ENCODE assay signal across 21 mouse cellular contexts in genomic region chr4:4437559-4437958, GRCm38 (mm10).
A peak's percentile ranks its signal among the peaks of the same experiment; 100 is the strongest.
DNase-seq lines count a peak whose midpoint lies in the region; TF ChIP-seq lines count a peak whose summit lies in the region.
"Had no signal": no experiment of that assay in that cellular context is flagged by ENCODE, and none has a peak within 500 bp of the region (broad histone marks: within the 10 kb centered on the region; RNA-seq: fewer than 3 reads in every experiment).

No protein-coding gene starts in this region.

- DNase-seq in ES-CJ7 (ENCODE audit: low read depth, low spot score) (peak; percentile 30), ES-E14 (ENCODE audit: low read depth, low spot score) (peak; percentile 21), ZHBTc4 (ENCODE audit: low read depth, low spot score) (peak; percentile 39)
- DNase-seq in frontal cortex, postnatal 36 days (ENCODE audit: low spot score in 2 of 2), result no peak
- DNase-seq in ovary, postnatal 10 days (ENCODE audit: low spot score), result no peak
- no peak for DNase-seq in ovary, postnatal 14 days (ENCODE audit: low spot score)
- DNase-seq: adrenal gland, adult 2 months; adrenal gland, postnatal 10 days; adrenal gland, postnatal 25 days; cerebellum, adult 11 months; cerebellum, adult 18-20 months; cerebellum, adult 8-10 months; cerebellum, adult 9-11 months; cerebellum, postnatal 14 days; cerebellum, postnatal 36 days; embryo, embryonic 11 days had no signal

- in situ Hi-C loops in ES-E14 (cut with MboI; ENCODE audit: low sequenced_read_pairs in 2 of 2, unreplicated experiment in 2 of 2), result no loop called here

- H3K27ac ChIP-seq in ES-E14 (ENCODE audit: insufficient read depth, low read depth, low read length, poor library complexity, severe bottlenecking), result no peak overlapping the region
- H3K27ac ChIP-seq: embryonic facial prominence, embryonic 13.5 days; embryonic facial prominence, embryonic 15.5 days; forebrain, embryonic 10.5 days; forebrain, embryonic 12.5 days had no signal

- no peaks in the 10 kb centered on the region for H3K36me3 ChIP-seq in ES-E14 (ENCODE audit: control insufficient read depth, insufficient read depth, low read length, poor library complexity, severe bottlenecking)
- H3K36me3 ChIP-seq: embryonic facial prominence, embryonic 13.5 days; embryonic facial prominence, embryonic 15.5 days; forebrain, embryonic 10.5 days; forebrain, embryonic 12.5 days had no signal

- no peak overlapping the region for H3K4me3 ChIP-seq in ES-E14 (ENCODE audit: insufficient read depth in 1 of 2, low read depth in 1 of 2, low read length in 2 of 2, poor library complexity in 1 of 2, severe bottlenecking in 1 of 2)
- H3K4me3 ChIP-seq: embryonic facial prominence, embryonic 13.5 days; embryonic facial prominence, embryonic 15.5 days; erythroblast, embryonic 14.5 days; forebrain, embryonic 10.5 days; forebrain, embryonic 12.5 days had no signal

- no peak overlapping the region for H3K9ac ChIP-seq in ES-E14 (ENCODE audit: insufficient read depth, low read depth, low read length, poor library complexity, severe bottlenecking)
- H3K9ac ChIP-seq: embryonic facial prominence, embryonic 13.5 days; embryonic facial prominence, embryonic 15.5 days; forebrain, embryonic 12.5 days had no signal

- H3K4me1 ChIP-seq in ES-E14 (ENCODE audit: control insufficient read depth in 2 of 2, insufficient read depth in 2 of 2, low read length in 2 of 2, poor library complexity in 1 of 2), result 0 out of 4 replicates have a peak, but pooled peaks cover 0 to 2% of the 10 kb centered on the region in 2 experiments
- H3K4me1 ChIP-seq: embryonic facial prominence, embryonic 15.5 days; forebrain, embryonic 10.5 days; forebrain, embryonic 12.5 days had no signal

- no peaks in the 10 kb centered on the region for H3K9me3 ChIP-seq in ES-E14 (ENCODE audit: control insufficient read depth, insufficient read depth, low read depth, low read length)
- H3K9me3 ChIP-seq: embryonic facial prominence, embryonic 13.5 days; embryonic facial prominence, embryonic 15.5 days; forebrain, embryonic 10.5 days; forebrain, embryonic 12.5 days had no signal

TF ChIP-seq in ES-E14, 5 proteins besides CTCF, POLR2A, EP300 and RAD21:
- TF ChIP-seq MAFK (IDR thresholded peaks at IDR 0.05; ENCODE audit: insufficient read depth, low read depth, low read length), result no peak
- no peak for TF ChIP-seq ZNF384 (IDR thresholded peaks at IDR 0.05; ENCODE audit: low read depth, low read length)
- no peak for TF ChIP-seq CHD2 (IDR thresholded peaks at IDR 0.05; ENCODE audit: low read depth, low read length)
- TF ChIP-seq HCFC1 (IDR thresholded peaks at IDR 0.05; ENCODE audit: borderline replicate concordance, insufficient read depth, low read length), result no peak
- no peak for TF ChIP-seq ZC3H11A (IDR thresholded peaks at IDR 0.05; ENCODE audit: borderline replicate concordance, low read depth, low read length)

Comparison
In these comparisons a context has a peak if more than half of its experiments do, and no peak if none do; other contexts are left out.
1. DNase-seq: peak in ES-CJ7 (single experiment), ES-E14 (single experiment) and ZHBTc4 (single experiment); none in frontal cortex, postnatal 36 days (0 of 2), ovary, postnatal 10 days (single experiment) and ovary, postnatal 14 days (single experiment).